Mouse (Mus musculus) forebrain, embryonic 14.5 days (tissue): ENCODE data around the gene Ccdc85c. TPM values are rescaled to one million over a fixed set of nuclear protein-coding genes. Genes with fewer than 3 reads are reported as not detected.

Source experiments
- ATAC-seq: fragments of 200-750 bp; cut with Nextera tagmentation; 2 replicates; pipeline ENCODE4 v1.8.0; 2017; ENCODE audit warnings: mild to moderate bottlenecking, moderate library complexity
- DNase-seq: peaks from one replicate; pipeline ENCODE4 v3.0.0-alpha.2; 2015; ENCODE audit warnings: low spot score
- H3K27ac ChIP-seq: fragments of 300-500 bp; sonication (generic); 2 replicates; pipeline ENCODE4 v1.5.1; 2014; ENCODE audit warnings: low read depth, mild to moderate bottlenecking, control low read depth, low read length, moderate library complexity
- H3K27me3 ChIP-seq: fragments of 300-500 bp; sonication (generic); replicated peaks from 2 replicates; pipeline ENCODE4 v1.6.1; 2014; ENCODE audit warnings: low read length, control low read depth, mixed read lengths; ENCODE audit not compliant: control insufficient read depth, insufficient read depth
- H3K36me3 ChIP-seq: fragments of 300-500 bp; sonication (generic); 2 replicates; pipeline ENCODE4 v1.6.1; 2014; ENCODE audit warnings: low read length, control low read depth; ENCODE audit not compliant: control insufficient read depth, insufficient read depth
- H3K4me1 ChIP-seq: fragments of 300-500 bp; sonication (generic); 2 replicates; pipeline ENCODE4 v1.6.1; 2014; ENCODE audit warnings: antibody characterized with exemption, low read length, control low read depth; ENCODE audit not compliant: control insufficient read depth, insufficient read depth
- H3K4me2 ChIP-seq: fragments of 300-500 bp; sonication (generic); 2 replicates; pipeline ENCODE4 v1.6.1; 2014; ENCODE audit warnings: mild to moderate bottlenecking, control low read depth, low read length
- H3K4me3 ChIP-seq: fragments of 300-500 bp; sonication (generic); 2 replicates; pipeline ENCODE4 v1.5.1; 2014; ENCODE audit warnings: low read depth, low read length, control low read depth
- H3K9ac ChIP-seq: fragments of 300-500 bp; sonication (generic); 2 replicates; pipeline ENCODE4 v1.6.1; 2014; ENCODE audit warnings: mild to moderate bottlenecking, low read length, control low read depth, moderate library complexity
- H3K9me3 ChIP-seq: fragments of 300-500 bp; sonication (generic); replicated peaks from 2 replicates; pipeline ENCODE4 v1.6.1; 2016; ENCODE audit warnings: low read length, control low read depth, mixed read lengths; ENCODE audit not compliant: control insufficient read depth
- WGBS: fragments of 180-500 bp; shearing (Covaris S2); extraction: QIAGEN DNeasy Blood & Tissue Kit; methylation state at CpG from one replicate; pipeline ENCODE4 v1.1.7; 2014; 5-methylcytosine and 5-hydroxymethylcytosine counted together
- polyA plus RNA-seq: library from polyadenylated mRNA; unstranded; fragments of >200 nt; fragmentation: Nextera tagmentation; extraction: Ambion mirVana; gene quantifications from 2 replicates; pipeline ENCODE4 v1.2.1, GENCODE M21; 2014

Gene Ccdc85c
- polyA plus RNA-seq, 1 experiment from 2014 or later, result 14.5 TPM

GRCm38 (mm10) chr12:108240953-108241588, 34.2 kb downstream of the Ccdc85c start:
- peak; percentile 78 for DNase-seq
- peak overlapping the region; percentile 34 for H3K4me2 ChIP-seq
- H3K4me3 ChIP-seq, result no peak overlapping the region
- H3K27ac ChIP-seq, result peak overlapping the region; percentile 87
- peak overlapping the region; percentile 52 for H3K9ac ChIP-seq
- H3K9me3 ChIP-seq, result no peaks in the 10 kb centered on the region
- 4% methylated on average over 21 of the region's 21 CpGs for WGBS
- H3K36me3 ChIP-seq, result no peaks in the 10 kb centered on the region
- peaks cover 72% of the 10 kb centered on the region for H3K4me1 ChIP-seq
- no peaks in the 10 kb centered on the region for H3K27me3 ChIP-seq
- ATAC-seq, result peak; percentile 64

GRCm38 (mm10) chr12:108240401-108240890, 34.8 kb downstream of the Ccdc85c start:
- H3K4me3 ChIP-seq, result no peak overlapping the region
- H3K4me2 ChIP-seq, result peak overlapping the region; percentile 34
- peak overlapping the region; percentile 52 for H3K9ac ChIP-seq
- H3K9me3 ChIP-seq, result no peaks in the 10 kb centered on the region
- no peak for DNase-seq
- H3K36me3 ChIP-seq, result no peaks in the 10 kb centered on the region
- peak overlapping the region; percentile 87 for H3K27ac ChIP-seq
- H3K27me3 ChIP-seq, result no peaks in the 10 kb centered on the region
- peaks cover 68% of the 10 kb centered on the region for H3K4me1 ChIP-seq
- 50% methylated on average over 13 of the region's 13 CpGs for WGBS
- ATAC-seq, result no peak

- no peaks in the 10 kb centered on the region for H3K9me3 ChIP-seq
- no peaks in the 10 kb centered on the region for H3K36me3 ChIP-seq
- H3K4me1 ChIP-seq, result peaks cover 58% of the 10 kb centered on the region
- WGBS, result 11% methylated on average over 5 of the region's 5 CpGs
- H3K4me2 ChIP-seq, result peak overlapping the region; percentile 28; the same call in 1 of the 2 replicates
- peak overlapping the region; percentile 87; the same call in 1 of the 2 replicates for H3K27ac ChIP-seq
- H3K4me3 ChIP-seq, result no peak overlapping the region
- H3K9ac ChIP-seq, result no peak overlapping the region
- DNase-seq, result peak; percentile 93
- no peaks in the 10 kb centered on the region for H3K27me3 ChIP-seq
- peak; percentile 72 for ATAC-seq
These were observed 35.8 kb downstream of the Ccdc85c start for GRCm38 (mm10) chr12:108239441-108239840.

- Histone ChIP-seq H3K4me2 (no peak overlapping the region), H3K9me3 (no peaks in the 10 kb centered on the region), H3K27ac (no peak overlapping the region), H3K4me3 (no peak overlapping the region), H3K4me1 (peaks cover 53% of the 10 kb centered on the region), H3K36me3 (no peaks in the 10 kb centered on the region), H3K27me3 (no peaks in the 10 kb centered on the region), H3K9ac (no peak overlapping the region)
- DNase-seq (no peak), ATAC-seq (no peak)
- WGBS, result 82% methylated on average over 17 of the region's 17 CpGs
These were observed 36.7 kb downstream of the Ccdc85c start for GRCm38 (mm10) chr12:108238395-108239035.

- H3K27ac ChIP-seq, result no peak overlapping the region
- peaks cover 50% of the 10 kb centered on the region for H3K4me1 ChIP-seq
- 80% methylated on average over 6 of the region's 6 CpGs for WGBS
These were observed 37.8 kb downstream of the Ccdc85c start for GRCm38 (mm10) chr12:108237300-108238006.

GRCm38 (mm10) chr12:108235976-108236555, 39.2 kb downstream of the Ccdc85c start:
- H3K36me3 ChIP-seq, result no peaks in the 10 kb centered on the region
- WGBS, result 57% methylated on average over 17 of the region's 18 CpGs

More at GRCm38 (mm10) chr12:108237300-108238006, 37.8 kb downstream of the Ccdc85c start:
- Histone ChIP-seq H3K9me3 (no peaks in the 10 kb centered on the region), H3K9ac (no peak overlapping the region), H3K4me3 (no peak overlapping the region), H3K27me3 (no peaks in the 10 kb centered on the region), H3K36me3 (no peaks in the 10 kb centered on the region), H3K4me2 (no peak overlapping the region)
- DNase-seq (no peak), ATAC-seq (no peak)

GRCm38 (mm10) chr12:108234832-108235602, 40.2 kb downstream of the Ccdc85c start:
- Histone ChIP-seq H3K9me3 (no peaks in the 10 kb centered on the region), H3K4me1 (peaks cover 39% of the 10 kb centered on the region), H3K27me3 (no peaks in the 10 kb centered on the region), H3K4me3 (no peak overlapping the region), H3K27ac (no peak overlapping the region), H3K36me3 (no peaks in the 10 kb centered on the region), H3K9ac (no peak overlapping the region), H3K4me2 (no peak overlapping the region)
- WGBS, result 80% methylated on average over 14 of the region's 14 CpGs
- ATAC-seq (no peak), DNase-seq (no peak)

More at GRCm38 (mm10) chr12:108235976-108236555, 39.2 kb downstream of the Ccdc85c start:
- H3K9ac ChIP-seq, result no peak overlapping the region
- no peaks in the 10 kb centered on the region for H3K9me3 ChIP-seq
- ATAC-seq (no peak), DNase-seq (peak; percentile 24)
- no peak overlapping the region for H3K4me3 ChIP-seq
- peaks cover 48% of the 10 kb centered on the region for H3K4me1 ChIP-seq
- peak overlapping the region; percentile 14; the same call in 1 of the 2 replicates for H3K27ac ChIP-seq
- H3K27me3 ChIP-seq, result no peaks in the 10 kb centered on the region
- no peak overlapping the region for H3K4me2 ChIP-seq

- no peak overlapping the region for H3K4me2 ChIP-seq
- H3K4me3 ChIP-seq, result no peak overlapping the region
- H3K27me3 ChIP-seq, result no peaks in the 10 kb centered on the region
- H3K36me3 ChIP-seq, result no peaks in the 10 kb centered on the region
- DNase-seq (no peak), ATAC-seq (no peak)
- no peaks in the 10 kb centered on the region for H3K9me3 ChIP-seq
- peaks cover 26% of the 10 kb centered on the region for H3K4me1 ChIP-seq
- H3K27ac ChIP-seq, result no peak overlapping the region
- no peak overlapping the region for H3K9ac ChIP-seq
- 88% methylated on average over 6 of the region's 6 CpGs for WGBS
These were observed 41.5 kb downstream of the Ccdc85c start for GRCm38 (mm10) chr12:108233736-108234135.
